Mouse (Mus musculus) thymus, adult 2 months (tissue): Measurements from ENCODE around the gene Mpi.

ENCODE experiments used
- CTCF ChIP-seq: fragments of 200-500 bp; IDR thresholded peaks from 2 replicates; pipeline ENCODE4 v1.5.1; 2012; ENCODE audit warnings: mild to moderate bottlenecking, control low read depth, low read length, moderate library complexity, borderline replicate concordance; ENCODE audit not compliant: control insufficient read depth, poor library complexity, insufficient read depth; ENCODE audit errors: extremely low read depth
- POLR2A ChIP-seq: fragments of 200-500 bp; IDR thresholded peaks from 2 replicates; pipeline ENCODE4 v1.6.1; 2012; ENCODE audit warnings: mild to moderate bottlenecking, low read length, control low read depth, moderate library complexity; ENCODE audit not compliant: control insufficient read depth, poor library complexity, insufficient read depth; ENCODE audit errors: extremely low read depth

GRCm38 (mm10) chr9:57503622-57504380 lies 48.8 kb downstream of the Mpi start, which contains the start of gene Rpp25:
- no peak for TF ChIP-seq CTCF
- TF ChIP-seq POLR2A, result no peak
